ENCODE assay signal across 8 mouse cellular contexts in genomic region chr7:79391471-79391870, GRCm38 (mm10). TPM values are rescaled to one million over a fixed set of nuclear protein-coding genes. Genes with fewer than 3 reads are reported as not detected.
DNase-seq lines count a peak whose midpoint lies in the region; ATAC-seq and TF ChIP-seq lines count a peak whose summit lies in the region.

No protein-coding gene starts in this region.

- 14% methylated on average over 3 of the region's 3 CpGs for WGBS in heart, embryonic 10.5 days
- WGBS in forebrain, embryonic 10.5 days: 11% methylated on average over 3 of the region's 3 CpGs
- WGBS in liver, embryonic 14.5 days (ENCODE audit: insufficient replicate concordance): 18% methylated on average over 3 of the region's 3 CpGs

- no peak for DNase-seq in heart, embryonic 10.5 days (ENCODE audit: low spot score)
- DNase-seq in heart, postnatal 10 days: no peak
- DNase-seq in CH12.LX (ENCODE audit: extremely low read depth): no peak
- DNase-seq in forebrain, embryonic 10.5 days (ENCODE audit: extremely low spot score, low spot score): no peak
- peak in 1 of 3 experiments; percentile 11 for DNase-seq in liver, embryonic 14.5 days (ENCODE audit: low read depth in 3 of 3, low spot score in 3 of 3)
- DNase-seq in ovary, adult 18-20 months (ENCODE audit: low spot score): no peak
- DNase-seq in adrenal gland, adult (ENCODE audit: inconsistent age in 2 of 2, low spot score in 1 of 2): no peak
- no peak for DNase-seq in left cerebral cortex, postnatal 4 days

- no peaks in the 10 kb centered on the region for H3K79me2 ChIP-seq in CH12.LX (replicated peaks; ENCODE audit: control insufficient read depth, extremely low read depth, insufficient read depth, poor library complexity, severe bottlenecking)

- H3K9me3 ChIP-seq in heart, embryonic 10.5 days: no peaks in the 10 kb centered on the region
- H3K9me3 ChIP-seq in CH12.LX (replicated peaks; ENCODE audit: low read length): no peaks in the 10 kb centered on the region
- H3K9me3 ChIP-seq in forebrain, embryonic 10.5 days: no peaks in the 10 kb centered on the region
- no peaks in the 10 kb centered on the region for H3K9me3 ChIP-seq in liver, embryonic 14.5 days (ENCODE audit: control insufficient read depth, low read length)

- TF ChIP-seq RAD21 in CH12.LX (IDR thresholded peaks at IDR 0.05; ENCODE audit: low read depth, low read length): no peak

- H3K9ac ChIP-seq in CH12.LX (ENCODE audit: insufficient read depth, low read depth): peak overlapping the region; percentile 49
- peak overlapping the region; percentile 86 for H3K9ac ChIP-seq in liver, embryonic 14.5 days (replicated peaks)

- H3K4me2 ChIP-seq in CH12.LX (ENCODE audit: insufficient read depth, low read depth, poor library complexity, severe bottlenecking): peak overlapping the region; percentile 66
- peak overlapping the region; percentile 96 for H3K4me2 ChIP-seq in liver, embryonic 14.5 days (ENCODE audit: low read depth)

- no peaks in the 10 kb centered on the region for H3K27me3 ChIP-seq in heart, embryonic 10.5 days (ENCODE audit: insufficient read depth, poor library complexity, severe bottlenecking)
- H3K27me3 ChIP-seq in CH12.LX (replicated peaks): no peaks in the 10 kb centered on the region
- 0 out of 2 replicates have a peak, but pooled peaks cover 4% of the 10 kb centered on the region for H3K27me3 ChIP-seq in forebrain, embryonic 10.5 days (ENCODE audit: poor library complexity, severe bottlenecking)
- no peaks in the 10 kb centered on the region for H3K27me3 ChIP-seq in liver, embryonic 14.5 days (ENCODE audit: control insufficient read depth, insufficient read depth, low read length)

- H3K27ac ChIP-seq in heart, embryonic 10.5 days: peak overlapping the region; percentile 96
- peak overlapping the region; percentile 71 for H3K27ac ChIP-seq in CH12.LX (ENCODE audit: insufficient read depth, low read depth)
- peak overlapping the region; percentile 98 for H3K27ac ChIP-seq in forebrain, embryonic 10.5 days
- H3K27ac ChIP-seq in liver, embryonic 14.5 days: peak overlapping the region; percentile 88

- H3K36me3 ChIP-seq in heart, embryonic 10.5 days: peaks cover 4% of the 10 kb centered on the region; the same call in 1 of the 2 replicates
- peaks cover 4 to 19% of the 10 kb centered on the region in 2 experiments for H3K36me3 ChIP-seq in CH12.LX (replicated peaks in 1 of 2; ENCODE audit: control insufficient read depth in 1 of 2, insufficient read depth in 1 of 2, low read length in 1 of 2)
- H3K36me3 ChIP-seq in forebrain, embryonic 10.5 days (replicated peaks): peaks cover 7% of the 10 kb centered on the region
- H3K36me3 ChIP-seq in liver, embryonic 14.5 days (replicated peaks; ENCODE audit: control insufficient read depth, insufficient read depth, low read depth): no peaks in the 10 kb centered on the region

- ATAC-seq in liver, embryonic 14.5 days (ENCODE audit: insufficient read depth): 0 out of 2 replicates have a peak, but pooled peaks have one; percentile 2

- dilution Hi-C loops in CH12.LX (cut with MboI; ENCODE audit: extremely low pct_ligation_motif_present, extremely low pct_unique_long_range_greater_than_20kb, low sequenced_read_pairs): no loop called here

- TF ChIP-seq CTCF in CH12.LX (conservative IDR thresholded peaks at IDR 0.05 in 1 of 2, IDR thresholded peaks at IDR 0.05 in 1 of 2; ENCODE audit: low read depth in 2 of 2, low read length in 2 of 2): no peak
- TF ChIP-seq CTCF in liver, embryonic 14.5 days (IDR thresholded peaks at IDR 0.05; ENCODE audit: low read depth): no peak

- TF ChIP-seq EP300 in CH12.LX (IDR thresholded peaks at IDR 0.05; ENCODE audit: low read length): no peak
- TF ChIP-seq EP300 in liver, embryonic 14.5 days (IDR thresholded peaks at IDR 0.05; ENCODE audit: low read depth): no peak

- in situ Hi-C loops in CH12.LX (cut with MboI; ENCODE audit: low pct_ligation_motif_present, low pct_unique_long_range_greater_than_20kb, low sequenced_read_pairs): no loop called here

- H3K4me3 ChIP-seq in heart, embryonic 10.5 days: peak overlapping the region; percentile 81
- peak overlapping the region; percentile 85 to 98 (median 93) for H3K4me3 ChIP-seq in CH12.LX (replicated peaks in 1 of 3; ENCODE audit: low read depth in 2 of 3, low read length in 2 of 3, poor library complexity in 1 of 3)
- peak overlapping the region; percentile 74 for H3K4me3 ChIP-seq in forebrain, embryonic 10.5 days
- H3K4me3 ChIP-seq in liver, embryonic 14.5 days (ENCODE audit: insufficient read depth in 1 of 2, low read depth in 2 of 2, low read length in 2 of 2): peak overlapping the region; percentile 76 to 80

- peaks cover 12% of the 10 kb centered on the region for H3K4me1 ChIP-seq in heart, embryonic 10.5 days
- peaks cover 15 to 49% of the 10 kb centered on the region in 2 experiments for H3K4me1 ChIP-seq in CH12.LX (ENCODE audit: control insufficient read depth in 1 of 2, insufficient read depth in 2 of 2)
- H3K4me1 ChIP-seq in forebrain, embryonic 10.5 days: peaks cover 58% of the 10 kb centered on the region
- peaks cover 7 to 10% of the 10 kb centered on the region in 2 experiments for H3K4me1 ChIP-seq in liver, embryonic 14.5 days (replicated peaks; ENCODE audit: control insufficient read depth in 2 of 2, insufficient read depth in 2 of 2, low read length in 1 of 2)

- no peak for TF ChIP-seq POLR2A in CH12.LX (IDR thresholded peaks at IDR 0.05; ENCODE audit: low read depth, low read length)

- intact Hi-C loops in heart, postnatal 10 days (cut with DNase I): loop anchor here (5.0 kb wide), 1 partner anchor 76 kb away; the partner anchor contains the start of gene Polg
- intact Hi-C loops in left cerebral cortex, postnatal 4 days (cut with DNase I): no loop called here

TF ChIP-seq in CH12.LX, 34 proteins besides CTCF, POLR2A, EP300 and RAD21:
- no peak for TF ChIP-seq MAZ (IDR thresholded peaks at IDR 0.05; ENCODE audit: low read depth, low read length)
- no peak for TF ChIP-seq SMC3 (IDR thresholded peaks at IDR 0.05; ENCODE audit: low read depth, low read length)
- TF ChIP-seq MEF2A (IDR thresholded peaks at IDR 0.05; ENCODE audit: borderline replicate concordance, low read depth, low read length): no peak
- TF ChIP-seq POLR2AphosphoS2 (IDR thresholded peaks at IDR 0.05; ENCODE audit: low read depth, low read length): no peak
- TF ChIP-seq ELF1 (IDR thresholded peaks at IDR 0.05; ENCODE audit: low read depth, low read length): no peak
- no peak for TF ChIP-seq NELFE (IDR thresholded peaks at IDR 0.05; ENCODE audit: low read depth, low read length)
- TF ChIP-seq ZKSCAN1 (IDR thresholded peaks at IDR 0.05; ENCODE audit: borderline replicate concordance, low read depth, low read length): no peak
- TF ChIP-seq MAFK (IDR thresholded peaks at IDR 0.05; ENCODE audit: insufficient replicate concordance, low read length): no peak
- no peak for TF ChIP-seq E2F4 (IDR thresholded peaks at IDR 0.05; ENCODE audit: insufficient replicate concordance, low read depth, low read length)
- TF ChIP-seq USF1 (IDR thresholded peaks at IDR 0.05; ENCODE audit: low read depth, low read length): no peak
- TF ChIP-seq PAX5 (IDR thresholded peaks at IDR 0.05; ENCODE audit: low read length): no peak
- no peak for TF ChIP-seq MYC (IDR thresholded peaks at IDR 0.05; ENCODE audit: low read depth, low read length)
- no peak for TF ChIP-seq RCOR1 (conservative IDR thresholded peaks at IDR 0.05; ENCODE audit: low read depth, low read length)
- TF ChIP-seq JUND (conservative IDR thresholded peaks at IDR 0.05; ENCODE audit: low read depth, low read length): no peak

RNA-seq across cellular contexts. Expression of gene Fanci, which starts 0.3 kb away (rescaled TPM):
- 15.8 and 16.1 TPM in 2 replicates for polyA plus RNA-seq in heart, embryonic 10.5 days (2016; fragmentation: Nextera tagmentation; extraction: Ambion mirVana)
- total RNA-seq in heart, postnatal 10 days (2021): 1 to 10 TPM; 2.3 to 2.4 TPM
- total RNA-seq in CH12.LX (2012; rRNA removed): 14.9 and 17.5 TPM in 2 replicates
- 25.0 and 27.0 TPM in 2 replicates for total RNA-seq in CH12.LX (2014; rRNA removed)
- polyA plus RNA-seq in CH12.LX (2012; ENCODE audit: insufficient read length, low read depth): 17.1 and 20.0 TPM in 2 replicates
- 24.4 and 25.5 TPM in 2 replicates for polyA plus RNA-seq in forebrain, embryonic 10.5 days (2016; fragmentation: Nextera tagmentation; extraction: Ambion mirVana)
- polyA plus RNA-seq in liver, embryonic 14.5 days (2012; rRNA removed): 4.3 and 6.7 TPM in 2 replicates
- polyA plus RNA-seq in liver, embryonic 14.5 days (2014; fragmentation: Nextera tagmentation; extraction: Ambion mirVana): 10.0 and 11.3 TPM in 2 replicates
- 1 to 10 TPM; 2.0 to 2.4 TPM for total RNA-seq in left cerebral cortex, postnatal 4 days (2021)

RNA-seq across cellular contexts. Expression of gene Rlbp1, which starts 4.6 kb away (rescaled TPM):
- 0.10 and 0.31 TPM in 2 replicates for polyA plus RNA-seq in heart, embryonic 10.5 days (2016; fragmentation: Nextera tagmentation; extraction: Ambion mirVana)
- total RNA-seq in heart, postnatal 10 days (2021): not detected
- total RNA-seq in CH12.LX (2012; rRNA removed) (1.9 and 2.5 TPM in 2 replicates), CH12.LX (2014; rRNA removed) (8.4 and 11.0 TPM in 2 replicates)
- polyA plus RNA-seq in CH12.LX (2012; ENCODE audit: insufficient read length, low read depth): 21.4 and 24.2 TPM in 2 replicates
- polyA plus RNA-seq in forebrain, embryonic 10.5 days (2016; fragmentation: Nextera tagmentation; extraction: Ambion mirVana): 1.2 and 1.8 TPM in 2 replicates
- 0.03 and 0.04 TPM in 2 replicates for polyA plus RNA-seq in liver, embryonic 14.5 days (2012; rRNA removed)
- not detected in 2 replicates for polyA plus RNA-seq in liver, embryonic 14.5 days (2014; fragmentation: Nextera tagmentation; extraction: Ambion mirVana)
- 10 to 100 TPM; 45.0 to 49.2 TPM for total RNA-seq in left cerebral cortex, postnatal 4 days (2021)
